ENCODE assay signal across 30 mouse cellular contexts in genomic region chr11:120605667-120606066, GRCm38 (mm10). TPM values are rescaled to one million over a fixed set of nuclear protein-coding genes. Genes with fewer than 3 reads are reported as not detected.
"Had no signal": no experiment of that assay in that cellular context is flagged by ENCODE, and none has a peak within 500 bp of the region (broad histone marks: within the 10 kb centered on the region; RNA-seq: fewer than 3 reads in every experiment).

No protein-coding gene starts in this region.

- H3K27ac ChIP-seq: gastrocnemius, adult 2 months; hindbrain, embryonic 10.5 days; hindbrain, embryonic 12.5 days; hindbrain, embryonic 14.5 days; intestine, embryonic 15.5 days; left cerebral cortex, adult 2 months; limb, embryonic 10.5 days; limb, embryonic 12.5 days; liver, embryonic 15.5 days had no signal

- H3K9ac ChIP-seq: hindbrain, embryonic 12.5 days; hindbrain, embryonic 14.5 days; intestine, embryonic 15.5 days; limb, embryonic 12.5 days; liver, embryonic 15.5 days; liver, postnatal 0 days had no signal

- H3K4me2 ChIP-seq: heart, embryonic 11.5 days; hindbrain, embryonic 12.5 days; hindbrain, embryonic 14.5 days; intestine, embryonic 15.5 days; limb, embryonic 12.5 days; liver, embryonic 11.5 days; liver, embryonic 13.5 days; liver, embryonic 15.5 days had no signal

- H3K4me3 ChIP-seq: gastrocnemius, adult 2 months; hindbrain, embryonic 10.5 days; hindbrain, embryonic 12.5 days; intestine, embryonic 15.5 days; left cerebral cortex, adult 2 months; limb, embryonic 10.5 days; limb, embryonic 12.5 days; liver, embryonic 13.5 days; liver, embryonic 15.5 days had no signal

- DNase-seq: gastrocnemius, adult 2 months; gastrocnemius, postnatal 10 days; gastrocnemius, postnatal 25 days; heart, adult 18-20 months; heart, postnatal 10 days; heart, postnatal 4 days; kidney, adult 18-20 months; kidney, adult 8-10 months; kidney, postnatal 10 days; kidney, postnatal 25 days; kidney, postnatal 4 days; layer of hippocampus, adult 9-11 months; liver; liver, embryonic 13.5 days; liver, postnatal 0 days had no signal

- H3K27me3 ChIP-seq: intestine, embryonic 15.5 days had no signal

- H3K9me3 ChIP-seq: hindbrain, embryonic 10.5 days; hindbrain, embryonic 12.5 days; intestine, embryonic 15.5 days; limb, embryonic 10.5 days; limb, embryonic 12.5 days; liver, embryonic 13.5 days; liver, embryonic 15.5 days had no signal

- ATAC-seq: hindbrain, embryonic 16.5 days; inflammation-experienced regulatory T-cells, adult 6 months; intestine, embryonic 15.5 days; intestine, postnatal 0 days; liver, postnatal 0 days had no signal

RNA-seq across cellular contexts. Expression of gene Npb, which starts 2.6 kb away (rescaled TPM):
- total RNA-seq: gastrocnemius, postnatal 10 days; gastrocnemius, postnatal 25 days; granulocyte monocyte progenitor cell, adult 5-6 weeks; heart, adult 18-20 months; heart, postnatal 25 days had no signal
- polyA plus RNA-seq: limb, embryonic 10.5 days had no signal
